Mouse (Mus musculus): ENCODE results near the gene Gemin6.
"Not testable (repeated sequence)": the region's sequence is repeated elsewhere in the genome, so short reads cannot be mapped to it uniquely, and the experiment has no call there.

Gemin6 gene

GRCm38 (mm10) chr17:80224326-80225116 lies at the start of gene Gemin6:
Gemin6 (plus strand) TSS chr17:80224441.
- peak; percentile 80 for DNase-seq

- no peak for DNase-seq
These were observed 49.4 kb upstream of the Gemin6 start for GRCm38 (mm10) chr17:80174699-80175385.

- no peak for DNase-seq
These were observed 48.9 kb upstream of the Gemin6 start for GRCm38 (mm10) chr17:80175386-80175739.

GRCm38 (mm10) chr17:80175966-80176365 lies 48.3 kb upstream of the Gemin6 start:
- DNase-seq: no peak

GRCm38 (mm10) chr17:80178846-80179245 lies 45.4 kb upstream of the Gemin6 start:
- not testable (repeated sequence) for DNase-seq

GRCm38 (mm10) chr17:80179959-80180358 lies 44.3 kb upstream of the Gemin6 start:
- DNase-seq: peak; percentile 83

GRCm38 (mm10) chr17:80180468-80180867 lies 43.8 kb upstream of the Gemin6 start:
- DNase-seq: no peak

GRCm38 (mm10) chr17:80183615-80184014 lies 40.6 kb upstream of the Gemin6 start:
- no peak for DNase-seq

GRCm38 (mm10) chr17:80193075-80193474 lies 31.2 kb upstream of the Gemin6 start:
- DNase-seq: no peak

- no peak for DNase-seq
These were observed 25.0 kb upstream of the Gemin6 start for GRCm38 (mm10) chr17:80199160-80199778.

- no peak for DNase-seq
These were observed 18.6 kb upstream of the Gemin6 start for GRCm38 (mm10) chr17:80205657-80206056.

GRCm38 (mm10) chr17:80206301-80206670 lies 18.0 kb upstream of the Gemin6 start:
- DNase-seq: no peak

- DNase-seq: peak; percentile 99
These were observed 17.3 kb upstream of the Gemin6 start, which contains the start of the genes Srsf7 and Ttc39d for GRCm38 (mm10) chr17:80206671-80207581. Srsf7 (minus strand) TSS chr17:80207307. Ttc39d (plus strand) TSS chr17:80207460.

GRCm38 (mm10) chr17:80213998-80214397 lies 10.2 kb upstream of the Gemin6 start:
- not testable (repeated sequence) for DNase-seq

GRCm38 (mm10) chr17:80220131-80220530 lies 4.1 kb upstream of the Gemin6 start:
- DNase-seq: no peak

- DNase-seq: no peak
These were observed 3.0 kb upstream of the Gemin6 start for GRCm38 (mm10) chr17:80221202-80221601.

- no peak for DNase-seq
These were observed 2.2 kb upstream of the Gemin6 start for GRCm38 (mm10) chr17:80221890-80222628.

GRCm38 (mm10) chr17:80223829-80224228 lies 412 bp upstream of the Gemin6 start:
- no peak for DNase-seq

GRCm38 (mm10) chr17:80225142-80225541 lies 901 bp downstream of the Gemin6 start:
- DNase-seq: not testable (repeated sequence)

- DNase-seq: no peak
These were observed 5.2 kb downstream of the Gemin6 start for GRCm38 (mm10) chr17:80229396-80229795.

- DNase-seq: no peak
These were observed 9.6 kb downstream of the Gemin6 start for GRCm38 (mm10) chr17:80233844-80234243.

GRCm38 (mm10) chr17:80234376-80234775 lies 10.1 kb downstream of the Gemin6 start:
- DNase-seq: no peak

All from lung, postnatal 14 days (tissue).